Mouse (Mus musculus) embryonic fibroblast, embryonic 13.5 days (primary cell): ENCODE measurements around the gene Akap5.

ENCODE experiments used
- CTCF ChIP-seq: IDR thresholded peaks from 2 replicates; pipeline ENCODE4 v1.5.1; 2011; ENCODE audit warnings: mild to moderate bottlenecking, control low read depth, low read length, moderate library complexity, borderline replicate concordance; ENCODE audit not compliant: insufficient read depth
- POLR2A ChIP-seq: IDR thresholded peaks from 2 replicates; pipeline ENCODE4 v1.6.1; 2011; ENCODE audit warnings: low read depth, mild to moderate bottlenecking, control low read depth, low read length, moderate library complexity

DNA sequence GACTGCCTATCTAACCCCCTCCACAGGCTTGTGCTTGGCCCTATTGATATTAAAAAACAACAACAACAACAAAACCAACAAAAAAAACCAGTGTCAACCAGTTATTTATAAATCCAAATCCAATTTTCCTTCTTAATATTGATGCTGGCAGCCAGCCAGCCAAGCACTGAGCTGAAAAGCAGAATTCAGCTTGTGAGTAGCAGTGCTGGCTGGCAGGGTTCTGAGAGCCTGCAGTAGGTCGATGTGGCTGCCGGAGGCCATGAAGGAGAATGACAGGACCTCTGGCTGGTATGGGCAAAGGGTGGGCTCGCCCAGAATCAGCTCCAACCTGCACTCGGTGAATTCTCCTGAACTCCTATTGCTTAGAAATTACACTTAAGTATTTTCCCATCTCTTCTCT is 20.5 kb upstream of the Akap5 start:
- TF ChIP-seq CTCF = no peak
- no peak for TF ChIP-seq POLR2A
